Mouse (Mus musculus): ENCODE measurements around the gene Serpina3g.
"Not testable (repeated sequence)": the region's sequence is repeated elsewhere in the genome, so short reads cannot be mapped to it uniquely, and the experiment has no call there.

Gene Serpina3g

GRCm38 (mm10) chr12:104235915-104236314 lies at the start of gene Serpina3g:
Gene Serpina3g, plus strand, starts transcription at chr12:104236245.
- DNase-seq, result no peak

GRCm38 (mm10) chr12:104189246-104189645 lies 46.8 kb upstream of the Serpina3g start:
- DNase-seq, result no peak

GRCm38 (mm10) chr12:104190852-104191251 lies 45.2 kb upstream of the Serpina3g start:
- no peak for DNase-seq

GRCm38 (mm10) chr12:104209149-104209548 lies 26.9 kb upstream of the Serpina3g start:
- no peak for DNase-seq

- DNase-seq, result no peak
These were observed 26.2 kb upstream of the Serpina3g start for GRCm38 (mm10) chr12:104209802-104210201.

GRCm38 (mm10) chr12:104213689-104214444 lies 22.2 kb upstream of the Serpina3g start:
- DNase-seq, result no peak

- DNase-seq, result no peak
These were observed 21.6 kb upstream of the Serpina3g start, which contains the start of gene Serpina3f for GRCm38 (mm10) chr12:104214445-104214753. Gene Serpina3f, plus strand, starts transcription at chr12:104214544.

- DNase-seq, result no peak
These were observed 20.8 kb upstream of the Serpina3g start for GRCm38 (mm10) chr12:104215249-104215648.

- DNase-seq, result no peak
These were observed 14.4 kb upstream of the Serpina3g start for GRCm38 (mm10) chr12:104221616-104222015.

- no peak for DNase-seq
These were observed 12.4 kb upstream of the Serpina3g start for GRCm38 (mm10) chr12:104223690-104224089.

GRCm38 (mm10) chr12:104224598-104225300 lies 11.3 kb upstream of the Serpina3g start:
- DNase-seq, result no peak

GRCm38 (mm10) chr12:104230762-104231161 lies 5.3 kb upstream of the Serpina3g start:
- DNase-seq, result no peak

GRCm38 (mm10) chr12:104238048-104238447 lies 2.0 kb downstream of the Serpina3g start:
- DNase-seq, result not testable (repeated sequence)

- no peak for DNase-seq
These were observed 7.3 kb downstream of the Serpina3g start for GRCm38 (mm10) chr12:104243307-104243706.

- no peak for DNase-seq
These were observed 9.0 kb downstream of the Serpina3g start for GRCm38 (mm10) chr12:104245092-104245491.

GRCm38 (mm10) chr12:104245595-104245994 lies 9.6 kb downstream of the Serpina3g start:
- no peak for DNase-seq

- no peak for DNase-seq
These were observed 11.5 kb downstream of the Serpina3g start for GRCm38 (mm10) chr12:104247553-104248002.

- no peak for DNase-seq
These were observed 12.2 kb downstream of the Serpina3g start for GRCm38 (mm10) chr12:104248231-104248630.

- no peak for DNase-seq
These were observed 25.0 kb downstream of the Serpina3g start for GRCm38 (mm10) chr12:104261041-104261440.

- DNase-seq, result no peak
These were observed 26.8 kb downstream of the Serpina3g start, which contains the start of gene Serpina3i for GRCm38 (mm10) chr12:104262863-104263262. Gene Serpina3i, plus strand, starts transcription at chr12:104263122.

GRCm38 (mm10) chr12:104266374-104266773 lies 30.3 kb downstream of the Serpina3g start:
- DNase-seq, result no peak

- no peak for DNase-seq
These were observed 42.4 kb downstream of the Serpina3g start for GRCm38 (mm10) chr12:104278216-104279055.

GRCm38 (mm10) chr12:104279056-104279435 lies 43.0 kb downstream of the Serpina3g start:
- DNase-seq, result no peak
